Mouse (Mus musculus): ENCODE results near the gene Plcxd3. TPM values are rescaled to one million over a fixed set of nuclear protein-coding genes. Genes with fewer than 3 reads are reported as not detected.
"Not testable (repeated sequence)": the region's sequence is repeated elsewhere in the genome, so short reads cannot be mapped to it uniquely, and the experiment has no call there.

Gene Plcxd3
- total RNA-seq, 1 experiment: 0.22 TPM

GRCm38 (mm10) chr15:4561431-4561970, 186.2 kb downstream of the Plcxd3 start:
- no peak overlapping the region for H3K9ac ChIP-seq (ENCODE audit: insufficient read depth, low read depth, low read length, poor library complexity, severe bottlenecking)
- TF ChIP-seq ZNF384 (IDR thresholded peaks at IDR 0.05; ENCODE audit: low read depth, low read length) (no peak), HCFC1 (IDR thresholded peaks at IDR 0.05; ENCODE audit: borderline replicate concordance, insufficient read depth, low read length) (no peak), MAFK (IDR thresholded peaks at IDR 0.05; ENCODE audit: insufficient read depth, low read depth, low read length) (no peak)
- no peak overlapping the region for H3K27ac ChIP-seq (ENCODE audit: insufficient read depth, low read depth, low read length, poor library complexity, severe bottlenecking)
- no peaks in the 10 kb centered on the region for H3K36me3 ChIP-seq (ENCODE audit: control insufficient read depth, insufficient read depth, low read length, poor library complexity, severe bottlenecking)
- in situ Hi-C loops (cut with MboI; ENCODE audit: low sequenced_read_pairs in 2 of 2, unreplicated experiment in 2 of 2): no loop called here
- H3K4me1 ChIP-seq (ENCODE audit: control insufficient read depth in 2 of 2, insufficient read depth in 2 of 2, low read length in 2 of 2, poor library complexity in 1 of 2): no peaks in the 10 kb centered on the region
- no peak for DNase-seq (ENCODE audit: low read depth, low spot score)
- no peaks in the 10 kb centered on the region; the same call in 1 of the 2 replicates for H3K9me3 ChIP-seq (ENCODE audit: control insufficient read depth, insufficient read depth, low read depth, low read length)
- no peak overlapping the region for H3K4me3 ChIP-seq (ENCODE audit: insufficient read depth in 1 of 2, low read depth in 1 of 2, low read length in 2 of 2, poor library complexity in 1 of 2, severe bottlenecking in 1 of 2)

GRCm38 (mm10) chr15:4595521-4595920, 220.2 kb downstream of the Plcxd3 start:
- H3K9me3 ChIP-seq (ENCODE audit: control insufficient read depth, insufficient read depth, low read depth, low read length); DNase-seq (ENCODE audit: low read depth, low spot score); H3K9ac ChIP-seq (ENCODE audit: insufficient read depth, low read depth, low read length, poor library complexity, severe bottlenecking); H3K27ac ChIP-seq (ENCODE audit: insufficient read depth, low read depth, low read length, poor library complexity, severe bottlenecking); in situ Hi-C loops (cut with MboI; ENCODE audit: low sequenced_read_pairs in 2 of 2, unreplicated experiment in 2 of 2); H3K36me3 ChIP-seq (ENCODE audit: control insufficient read depth, insufficient read depth, low read length, poor library complexity, severe bottlenecking); H3K4me3 ChIP-seq (ENCODE audit: insufficient read depth in 1 of 2, low read depth in 1 of 2, low read length in 2 of 2, poor library complexity in 1 of 2, severe bottlenecking in 1 of 2); H3K4me1 ChIP-seq (ENCODE audit: control insufficient read depth in 2 of 2, insufficient read depth in 2 of 2, low read length in 2 of 2, poor library complexity in 1 of 2): not testable (repeated sequence)

- H3K4me1 ChIP-seq (ENCODE audit: control insufficient read depth in 2 of 2, insufficient read depth in 2 of 2, low read length in 2 of 2, poor library complexity in 1 of 2); H3K36me3 ChIP-seq (ENCODE audit: control insufficient read depth, insufficient read depth, low read length, poor library complexity, severe bottlenecking); DNase-seq (ENCODE audit: low read depth, low spot score); H3K4me3 ChIP-seq (ENCODE audit: insufficient read depth in 1 of 2, low read depth in 1 of 2, low read length in 2 of 2, poor library complexity in 1 of 2, severe bottlenecking in 1 of 2); H3K27ac ChIP-seq (ENCODE audit: insufficient read depth, low read depth, low read length, poor library complexity, severe bottlenecking); in situ Hi-C loops (cut with MboI; ENCODE audit: low sequenced_read_pairs in 2 of 2, unreplicated experiment in 2 of 2); H3K9ac ChIP-seq (ENCODE audit: insufficient read depth, low read depth, low read length, poor library complexity, severe bottlenecking); H3K9me3 ChIP-seq (ENCODE audit: control insufficient read depth, insufficient read depth, low read depth, low read length): not testable (repeated sequence)
These were observed 223.4 kb downstream of the Plcxd3 start for GRCm38 (mm10) chr15:4598661-4599060.

- H3K9ac ChIP-seq (ENCODE audit: insufficient read depth, low read depth, low read length, poor library complexity, severe bottlenecking); H3K27ac ChIP-seq (ENCODE audit: insufficient read depth, low read depth, low read length, poor library complexity, severe bottlenecking); H3K4me3 ChIP-seq (ENCODE audit: insufficient read depth in 1 of 2, low read depth in 1 of 2, low read length in 2 of 2, poor library complexity in 1 of 2, severe bottlenecking in 1 of 2); in situ Hi-C loops (cut with MboI; ENCODE audit: low sequenced_read_pairs in 2 of 2, unreplicated experiment in 2 of 2); DNase-seq (ENCODE audit: low read depth, low spot score); H3K36me3 ChIP-seq (ENCODE audit: control insufficient read depth, insufficient read depth, low read length, poor library complexity, severe bottlenecking); H3K4me1 ChIP-seq (ENCODE audit: control insufficient read depth in 2 of 2, insufficient read depth in 2 of 2, low read length in 2 of 2, poor library complexity in 1 of 2); H3K9me3 ChIP-seq (ENCODE audit: control insufficient read depth, insufficient read depth, low read depth, low read length): not testable (repeated sequence)
These were observed 224.0 kb downstream of the Plcxd3 start for GRCm38 (mm10) chr15:4599331-4599730.

- no peak for DNase-seq (ENCODE audit: low read depth, low spot score)
- Histone ChIP-seq H3K9ac (ENCODE audit: insufficient read depth, low read depth, low read length, poor library complexity, severe bottlenecking) (no peak overlapping the region), H3K4me1 (ENCODE audit: control insufficient read depth in 2 of 2, insufficient read depth in 2 of 2, low read length in 2 of 2, poor library complexity in 1 of 2) (no peaks in the 10 kb centered on the region), H3K9me3 (ENCODE audit: control insufficient read depth, insufficient read depth, low read depth, low read length) (no peaks in the 10 kb centered on the region), H3K4me3 (ENCODE audit: insufficient read depth in 1 of 2, low read depth in 1 of 2, low read length in 2 of 2, poor library complexity in 1 of 2, severe bottlenecking in 1 of 2) (no peak overlapping the region), H3K27ac (ENCODE audit: insufficient read depth, low read depth, low read length, poor library complexity, severe bottlenecking) (no peak overlapping the region), H3K36me3 (ENCODE audit: control insufficient read depth, insufficient read depth, low read length, poor library complexity, severe bottlenecking) (no peaks in the 10 kb centered on the region)
- in situ Hi-C loops (cut with MboI; ENCODE audit: low sequenced_read_pairs in 2 of 2, unreplicated experiment in 2 of 2): no loop called here
- TF ChIP-seq CHD2 (IDR thresholded peaks at IDR 0.05; ENCODE audit: low read depth, low read length) (no peak), MAFK (IDR thresholded peaks at IDR 0.05; ENCODE audit: insufficient read depth, low read depth, low read length) (no peak), ZNF384 (IDR thresholded peaks at IDR 0.05; ENCODE audit: low read depth, low read length) (no peak), ZC3H11A (IDR thresholded peaks at IDR 0.05; ENCODE audit: borderline replicate concordance, low read depth, low read length) (no peak), HCFC1 (IDR thresholded peaks at IDR 0.05; ENCODE audit: borderline replicate concordance, insufficient read depth, low read length) (no peak)
These were observed 230.3 kb downstream of the Plcxd3 start for GRCm38 (mm10) chr15:4605630-4606029.
